Mouse (Mus musculus) embryonic fibroblast, embryonic 13.5 days (primary cell): ENCODE results near the gene Cpz.

Experiments used
- CTCF ChIP-seq: IDR thresholded peaks from 2 replicates; pipeline ENCODE4 v1.5.1; 2011; ENCODE audit warnings: mild to moderate bottlenecking, control low read depth, low read length, moderate library complexity, borderline replicate concordance; ENCODE audit not compliant: insufficient read depth
- POLR2A ChIP-seq: IDR thresholded peaks from 2 replicates; pipeline ENCODE4 v1.6.1; 2011; ENCODE audit warnings: low read depth, mild to moderate bottlenecking, control low read depth, low read length, moderate library complexity

DNA sequence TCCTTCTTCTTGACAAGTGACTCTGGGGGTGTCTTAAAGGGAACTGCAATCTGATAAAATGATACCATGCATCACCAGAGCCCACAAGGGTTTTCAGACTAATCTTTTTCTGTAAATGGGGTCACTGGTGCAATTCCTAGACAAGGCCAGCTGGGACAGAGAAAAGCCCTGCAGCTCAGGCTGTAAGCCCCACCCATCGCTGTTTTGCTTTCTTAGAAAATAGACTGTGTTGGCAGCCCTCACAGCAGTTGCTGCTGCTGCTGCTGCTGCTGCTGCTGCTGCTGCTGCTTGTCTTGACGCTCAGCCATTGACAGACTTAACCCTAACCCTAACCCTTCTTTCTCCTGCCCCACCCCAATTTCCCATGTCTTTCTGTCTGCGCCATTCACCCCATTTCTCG lies 14.1 kb upstream of the Cpz start:
- TF ChIP-seq POLR2A: no peak
- TF ChIP-seq CTCF: no peak
